Mouse (Mus musculus): ENCODE results near the gene Zbtb8b. TPM values are rescaled to one million over a fixed set of nuclear protein-coding genes. Genes with fewer than 3 reads are reported as not detected.
"Not testable (repeated sequence)": the region's sequence is repeated elsewhere in the genome, so short reads cannot be mapped to it uniquely, and the experiment has no call there.

Zbtb8b gene
- total RNA-seq, 1 experiment from 2014 or later = not detected

GRCm38 (mm10) chr4:129447360-129447759, 6.7 kb upstream of the Zbtb8b start:
- no peak for ATAC-seq (replicated peaks; ENCODE audit: insufficient number of reproducible peaks, low FRiP score, low TSS enrichment, poor library complexity, severe bottlenecking)

GRCm38 (mm10) chr4:129441145-129441544, 492 bp upstream of the Zbtb8b start:
- ATAC-seq (replicated peaks; ENCODE audit: insufficient number of reproducible peaks, low FRiP score, low TSS enrichment, poor library complexity, severe bottlenecking) = no peak

GRCm38 (mm10) chr4:129418321-129418720, 22.3 kb downstream of the Zbtb8b start:
- ATAC-seq (replicated peaks; ENCODE audit: insufficient number of reproducible peaks, low FRiP score, low TSS enrichment, poor library complexity, severe bottlenecking) = no peak

- ATAC-seq (replicated peaks; ENCODE audit: insufficient number of reproducible peaks, low FRiP score, low TSS enrichment, poor library complexity, severe bottlenecking) = no peak
Measured at GRCm38 (mm10) chr4:129416478-129416877, 24.2 kb downstream of the Zbtb8b start.

- no peak for ATAC-seq (replicated peaks; ENCODE audit: insufficient number of reproducible peaks, low FRiP score, low TSS enrichment, poor library complexity, severe bottlenecking)
Measured at GRCm38 (mm10) chr4:129415892-129416291, 24.8 kb downstream of the Zbtb8b start.

GRCm38 (mm10) chr4:129410991-129411390, 29.7 kb downstream of the Zbtb8b start:
- ATAC-seq (replicated peaks; ENCODE audit: insufficient number of reproducible peaks, low FRiP score, low TSS enrichment, poor library complexity, severe bottlenecking) = no peak

- ATAC-seq (replicated peaks; ENCODE audit: insufficient number of reproducible peaks, low FRiP score, low TSS enrichment, poor library complexity, severe bottlenecking) = not testable (repeated sequence)
Measured at GRCm38 (mm10) chr4:129410532-129410931, 30.1 kb downstream of the Zbtb8b start.

GRCm38 (mm10) chr4:129406447-129406846, 34.2 kb downstream of the Zbtb8b start:
- peak; percentile 80 for ATAC-seq (replicated peaks; ENCODE audit: insufficient number of reproducible peaks, low FRiP score, low TSS enrichment, poor library complexity, severe bottlenecking)

- ATAC-seq (replicated peaks; ENCODE audit: insufficient number of reproducible peaks, low FRiP score, low TSS enrichment, poor library complexity, severe bottlenecking) = no peak
Measured at GRCm38 (mm10) chr4:129399813-129400212, 40.8 kb downstream of the Zbtb8b start.

- no peak for ATAC-seq (replicated peaks; ENCODE audit: insufficient number of reproducible peaks, low FRiP score, low TSS enrichment, poor library complexity, severe bottlenecking)
Measured at GRCm38 (mm10) chr4:129396960-129397359, 43.7 kb downstream of the Zbtb8b start.

- no peak for ATAC-seq (replicated peaks; ENCODE audit: insufficient number of reproducible peaks, low FRiP score, low TSS enrichment, poor library complexity, severe bottlenecking)
Measured at GRCm38 (mm10) chr4:129394089-129394870, 46.4 kb downstream of the Zbtb8b start.

GRCm38 (mm10) chr4:129390936-129391557, 49.6 kb downstream of the Zbtb8b start:
- no peak for ATAC-seq (replicated peaks; ENCODE audit: insufficient number of reproducible peaks, low FRiP score, low TSS enrichment, poor library complexity, severe bottlenecking)

GRCm38 (mm10) chr4:129390216-129390743, 50.4 kb downstream of the Zbtb8b start:
- no peak for ATAC-seq (replicated peaks; ENCODE audit: insufficient number of reproducible peaks, low FRiP score, low TSS enrichment, poor library complexity, severe bottlenecking)

GRCm38 (mm10) chr4:129388404-129388803, 52.2 kb downstream of the Zbtb8b start:
- no peak for ATAC-seq (replicated peaks; ENCODE audit: insufficient number of reproducible peaks, low FRiP score, low TSS enrichment, poor library complexity, severe bottlenecking)

- no peak for ATAC-seq (replicated peaks; ENCODE audit: insufficient number of reproducible peaks, low FRiP score, low TSS enrichment, poor library complexity, severe bottlenecking)
Measured at GRCm38 (mm10) chr4:129386989-129387388, 53.7 kb downstream of the Zbtb8b start.

GRCm38 (mm10) chr4:129386269-129386946, 54.2 kb downstream of the Zbtb8b start:
- no peak for ATAC-seq (replicated peaks; ENCODE audit: insufficient number of reproducible peaks, low FRiP score, low TSS enrichment, poor library complexity, severe bottlenecking)

GRCm38 (mm10) chr4:129385685-129386084, 55.0 kb downstream of the Zbtb8b start:
- ATAC-seq (replicated peaks; ENCODE audit: insufficient number of reproducible peaks, low FRiP score, low TSS enrichment, poor library complexity, severe bottlenecking) = 0 out of 2 replicates have a peak, but pooled peaks have one; percentile 31

GRCm38 (mm10) chr4:129384440-129384839, 56.2 kb downstream of the Zbtb8b start:
- no peak for ATAC-seq (replicated peaks; ENCODE audit: insufficient number of reproducible peaks, low FRiP score, low TSS enrichment, poor library complexity, severe bottlenecking)

- ATAC-seq (replicated peaks; ENCODE audit: insufficient number of reproducible peaks, low FRiP score, low TSS enrichment, poor library complexity, severe bottlenecking) = no peak
Measured at GRCm38 (mm10) chr4:129383586-129383985, 57.1 kb downstream of the Zbtb8b start.

Data from monocyte, adult 5-6 weeks (primary cell).